ENCODE assay signal across 8 mouse cellular contexts in the genomic region with DNA sequence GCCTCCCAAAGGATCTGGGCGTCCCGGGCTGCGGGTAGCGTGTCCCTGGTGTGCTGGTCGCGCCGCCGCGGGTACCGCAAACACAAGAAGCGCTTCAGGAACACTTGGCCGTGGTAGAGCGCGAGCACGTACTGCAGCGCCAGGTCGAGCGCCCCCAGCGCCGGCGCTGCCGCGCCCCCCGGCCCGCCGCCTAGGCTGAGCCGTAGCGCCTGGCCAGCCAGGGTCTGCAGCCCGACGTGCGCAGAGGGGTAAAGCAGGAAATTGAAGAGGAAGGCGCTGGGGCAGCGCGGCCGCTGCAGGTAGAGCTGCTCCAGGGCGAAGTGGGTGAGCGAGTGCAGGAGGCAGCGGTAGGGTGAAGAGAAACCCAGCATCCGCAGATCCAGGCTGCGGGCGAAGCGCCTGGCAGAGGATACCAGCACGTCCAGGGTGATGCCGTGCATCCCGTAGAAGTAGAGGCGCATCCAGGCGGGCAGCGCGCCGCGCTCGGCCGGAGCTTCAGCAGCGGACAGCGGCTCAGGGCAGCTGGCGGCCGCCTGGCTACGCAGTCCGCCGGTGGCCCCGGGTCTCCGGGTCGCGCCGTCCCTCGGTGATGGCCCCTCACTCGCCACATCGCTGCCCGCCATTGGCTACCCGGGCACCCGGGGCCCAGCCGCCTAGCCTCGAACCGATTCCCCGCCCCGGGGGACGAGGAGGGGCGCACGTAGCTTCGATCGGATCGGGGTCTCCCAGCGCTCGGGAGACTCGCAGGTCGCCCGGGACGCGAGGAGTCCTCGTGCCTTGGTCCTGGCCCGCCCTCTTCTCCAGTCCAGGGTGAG. TPM values are rescaled to one million over a fixed set of nuclear protein-coding genes. Genes with fewer than 3 reads are reported as not detected.
DNase-seq lines count a peak whose midpoint lies in the region; ATAC-seq and TF ChIP-seq lines count a peak whose summit lies in the region.

No protein-coding gene starts in this region.

- peaks cover 15% of the 10 kb centered on the region for H3K27me3 ChIP-seq in heart, embryonic 10.5 days (ENCODE audit: insufficient read depth, poor library complexity, severe bottlenecking)
- no peaks in the 10 kb centered on the region for H3K27me3 ChIP-seq in kidney, postnatal 0 days (ENCODE audit: insufficient read depth, low read length)

- H3K4me3 ChIP-seq in heart, embryonic 10.5 days, result peak overlapping the region; percentile 75
- peak overlapping the region; percentile 59 for H3K4me3 ChIP-seq in kidney, postnatal 0 days (replicated peaks; ENCODE audit: low read depth, low read length)

- peak overlapping the region; percentile 62 for H3K27ac ChIP-seq in heart, embryonic 10.5 days
- peak overlapping the region; percentile 87 for H3K27ac ChIP-seq in kidney, postnatal 0 days

- ATAC-seq in kidney, postnatal 0 days (replicated peaks; ENCODE audit: low FRiP score, low read depth), result peak; percentile 68

- no peaks in the 10 kb centered on the region for H3K9me3 ChIP-seq in heart, embryonic 10.5 days
- H3K9me3 ChIP-seq in kidney, postnatal 0 days (replicated peaks; ENCODE audit: low read length), result no peaks in the 10 kb centered on the region

- peak overlapping the region; percentile 57 for H3K9ac ChIP-seq in kidney, postnatal 0 days (ENCODE audit: low read depth, low read length)

- H3K4me1 ChIP-seq in heart, embryonic 10.5 days, result peaks cover 17% of the 10 kb centered on the region
- H3K4me1 ChIP-seq in kidney, postnatal 0 days (replicated peaks; ENCODE audit: insufficient read depth, low read length), result 0 out of 2 replicates have a peak, but pooled peaks cover 11% of the 10 kb centered on the region

- TF ChIP-seq CTCF in kidney, postnatal 0 days (IDR thresholded peaks at IDR 0.05; ENCODE audit: low read depth), result no peak

- peak; percentile 5 for DNase-seq in ovary, postnatal 10 days (ENCODE audit: low spot score)
- no peak for DNase-seq in ovary, adult 18-20 months (ENCODE audit: low spot score)
- peak; percentile 66 for DNase-seq in embryo, embryonic 10 days (ENCODE audit: low spot score)
- DNase-seq in heart, embryonic 10.5 days (ENCODE audit: low spot score), result peak; percentile 81
- DNase-seq in kidney, postnatal 0 days (ENCODE audit: low spot score), result peak; percentile 32
- DNase-seq in liver (peak; percentile 10), MN1 (ENCODE audit: low spot score) (no peak)
- DNase-seq in retina, postnatal 1 day, result peak; percentile 85

- no peaks in the 10 kb centered on the region for H3K36me3 ChIP-seq in heart, embryonic 10.5 days
- H3K36me3 ChIP-seq in kidney, postnatal 0 days (ENCODE audit: insufficient read depth, low read length), result no peaks in the 10 kb centered on the region

- peak overlapping the region; percentile 70 for H3K4me2 ChIP-seq in kidney, postnatal 0 days (ENCODE audit: low read length)

- under 1% methylated on average over 91 of the region's 91 CpGs for WGBS in heart, embryonic 10.5 days
- under 1% methylated on average over 90 of the region's 91 CpGs for WGBS in kidney, postnatal 0 days

RNA-seq across cellular contexts. Expression of a gene that starts 0.8 kb away (rescaled TPM):
- polyA plus RNA-seq in heart, embryonic 10.5 days (2016; fragmentation: Nextera tagmentation; extraction: Ambion mirVana), result 0.14 and 0.21 TPM in 2 replicates
- 17.3 and 20.8 TPM in 2 replicates for polyA plus RNA-seq in kidney, postnatal 0 days (2015; fragmentation: Nextera tagmentation; extraction: Ambion mirVana)

Comparison
In these comparisons a context has a peak if more than half of its experiments do, and no peak if none do; other contexts are left out.
1. DNase-seq: peak in ovary, postnatal 10 days (single experiment), embryo, embryonic 10 days (single experiment), heart, embryonic 10.5 days (single experiment), kidney, postnatal 0 days (single experiment), liver (single experiment) and retina, postnatal 1 day (single experiment); none in ovary, adult 18-20 months (single experiment) and MN1 (single experiment).
2. RNA of a gene that starts 0.8 kb away (polyA plus RNA-seq): 17.3 to 20.8 TPM in kidney, postnatal 0 days; 0.14 to 0.21 TPM in heart, embryonic 10.5 days; every median in the first group is over 10 times any median in the second.